Mouse (Mus musculus) midbrain, embryonic 11.5 days (tissue): Measurements from ENCODE around the gene Gli3. TPM values are rescaled to one million over a fixed set of nuclear protein-coding genes. Genes with fewer than 3 reads are reported as not detected.
A peak's percentile ranks its signal among the peaks of the same experiment; 100 is the strongest.

Experiments used
- ATAC-seq: fragments of 200-750 bp; cut with Nextera tagmentation; 2 replicates; pipeline ENCODE4 v1.8.0; 2017; ENCODE audit warnings: moderate TSS enrichment, moderate library complexity; ENCODE audit not compliant: low FRiP score
- DNase-seq: peaks from one replicate; pipeline ENCODE4 v3.0.0; 2015; ENCODE audit warnings: low spot score; ENCODE audit errors: missing footprints
- H3K27ac ChIP-seq: fragments of 300-500 bp; sonication (generic); 2 replicates; pipeline ENCODE4 v1.5.1; 2014; ENCODE audit warnings: low read depth, low read length
- H3K27me3 ChIP-seq: fragments of 300-500 bp; sonication (generic); 2 replicates; pipeline ENCODE4 v1.6.1; 2014; ENCODE audit warnings: mild to moderate bottlenecking, low read length, moderate library complexity, mixed read lengths; ENCODE audit not compliant: control insufficient read depth, insufficient read depth
- H3K36me3 ChIP-seq: fragments of 300-500 bp; sonication (generic); 2 replicates; pipeline ENCODE4 v1.6.1; 2014; ENCODE audit warnings: mild to moderate bottlenecking, low read length, moderate library complexity, mixed read lengths; ENCODE audit not compliant: control insufficient read depth, insufficient read depth
- H3K4me1 ChIP-seq: fragments of 300-500 bp; sonication (generic); 2 replicates; pipeline ENCODE4 v1.6.1; 2014; ENCODE audit warnings: low read length; ENCODE audit not compliant: control insufficient read depth, insufficient read depth
- H3K4me2 ChIP-seq: fragments of 300-500 bp; sonication (generic); 2 replicates; pipeline ENCODE4 v1.6.1; 2014; ENCODE audit warnings: mild to moderate bottlenecking, moderate library complexity
- H3K4me3 ChIP-seq: fragments of 300-500 bp; sonication (generic); 2 replicates; pipeline ENCODE4 v1.5.1; 2014; ENCODE audit warnings: low read depth, low read length
- H3K9ac ChIP-seq: fragments of 300-500 bp; sonication (generic); 2 replicates; pipeline ENCODE4 v1.6.1; 2014; ENCODE audit warnings: low read length
- H3K9me3 ChIP-seq: fragments of 300-500 bp; sonication (generic); 2 replicates; pipeline ENCODE4 v1.6.1; 2016; ENCODE audit warnings: low read length; ENCODE audit not compliant: control insufficient read depth
- WGBS: fragments of 180-500 bp; shearing (Covaris S2); extraction: QIAGEN DNeasy Blood & Tissue Kit; methylation state at CpG from one replicate; pipeline ENCODE4 v1.1.7; 2014; 5-methylcytosine and 5-hydroxymethylcytosine counted together
- polyA plus RNA-seq: library from polyadenylated mRNA; unstranded; fragments of >200 nt; fragmentation: Nextera tagmentation; extraction: Ambion mirVana; gene quantifications from 2 replicates; pipeline ENCODE4 v1.2.1, GENCODE M21; 2014

Gene Gli3
- polyA plus RNA-seq, 1 experiment from 2014 or later: 41.5 TPM

DNA sequence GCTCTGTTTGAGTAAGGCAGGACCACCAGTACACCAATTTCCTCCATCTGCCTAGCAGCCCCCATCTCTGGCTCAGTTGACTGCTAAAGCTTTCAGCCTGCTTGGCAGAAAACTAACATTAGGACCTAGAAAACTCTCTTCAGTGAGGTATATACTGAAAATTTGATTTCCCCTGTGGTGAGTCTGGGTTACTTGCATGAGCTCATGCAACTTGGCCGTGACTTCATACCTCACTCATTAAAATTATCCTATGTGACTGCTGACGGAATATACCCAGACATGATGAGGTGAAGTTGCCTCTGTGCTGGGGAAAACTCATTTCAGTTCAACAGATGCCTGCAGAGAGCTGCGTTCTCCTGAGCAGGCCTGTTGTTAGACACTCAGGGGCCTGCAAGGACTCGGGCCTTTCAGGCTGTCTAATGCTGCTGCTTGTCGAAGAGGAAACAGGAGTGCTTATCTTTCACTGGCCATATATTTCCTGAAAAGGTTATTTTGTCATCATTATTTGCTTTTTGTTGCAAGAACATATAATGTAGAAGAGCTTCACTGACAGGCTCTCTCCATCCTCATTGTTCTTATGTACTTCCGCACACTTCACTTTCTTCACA lies 127.4 kb downstream of the Gli3 start:
- Histone ChIP-seq H3K27me3 (peaks cover 3% of the 10 kb centered on the region; the same call in 1 of the 2 replicates), H3K9ac (no peak overlapping the region), H3K4me1 (no peaks in the 10 kb centered on the region; the same call in 1 of the 2 replicates), H3K27ac (no peak overlapping the region), H3K36me3 (no peaks in the 10 kb centered on the region), H3K9me3 (no peaks in the 10 kb centered on the region), H3K4me3 (no peak overlapping the region), H3K4me2 (no peak overlapping the region)
- WGBS: 89% methylated on average over 6 of the region's 6 CpGs
- ATAC-seq (no peak), DNase-seq (no peak)

GRCm38 (mm10) chr13:15596667-15597066 lies 133.6 kb downstream of the Gli3 start:
- 72% methylated on average over 5 of the region's 5 CpGs for WGBS
- DNase-seq (no peak), ATAC-seq (no peak)
- no peak overlapping the region for H3K4me3 ChIP-seq
- H3K4me1 ChIP-seq: no peaks in the 10 kb centered on the region
- no peak overlapping the region for H3K4me2 ChIP-seq
- H3K27me3 ChIP-seq: peaks cover 11% of the 10 kb centered on the region
- H3K27ac ChIP-seq: no peak overlapping the region
- no peaks in the 10 kb centered on the region for H3K9me3 ChIP-seq
- H3K36me3 ChIP-seq: no peaks in the 10 kb centered on the region
- H3K9ac ChIP-seq: no peak overlapping the region

DNA sequence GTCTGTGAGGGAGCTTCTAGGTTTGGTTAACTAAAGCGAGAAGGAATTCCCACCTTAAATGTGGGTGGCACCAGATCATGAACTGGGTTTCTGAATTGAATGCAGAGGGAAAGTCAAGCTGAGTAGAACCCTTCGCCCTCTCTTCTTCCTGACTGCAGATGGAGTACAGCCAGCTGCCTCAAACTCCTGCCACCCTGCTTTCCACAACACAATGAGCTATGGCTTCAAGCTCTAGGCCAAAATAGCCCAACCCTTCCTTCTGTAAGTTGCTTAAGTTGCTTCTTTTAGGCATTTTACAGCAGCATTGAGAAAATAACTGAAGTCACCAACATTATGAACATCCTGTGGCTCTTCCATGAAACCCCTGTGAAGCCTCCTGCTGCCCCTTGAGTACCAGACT lies 136.7 kb downstream of the Gli3 start:
- H3K4me2 ChIP-seq: no peak overlapping the region
- no peak overlapping the region for H3K9ac ChIP-seq
- no peak for DNase-seq
- no peaks in the 10 kb centered on the region for H3K36me3 ChIP-seq
- H3K4me1 ChIP-seq: peaks cover 27% of the 10 kb centered on the region
- H3K9me3 ChIP-seq: no peaks in the 10 kb centered on the region
- H3K27me3 ChIP-seq: peaks cover 8% of the 10 kb centered on the region
- no peak overlapping the region for H3K4me3 ChIP-seq
- no peak for ATAC-seq
- WGBS: 82% methylated on average over 2 of the region's 2 CpGs
- H3K27ac ChIP-seq: no peak overlapping the region

GRCm38 (mm10) chr13:15602161-15602560 lies 139.1 kb downstream of the Gli3 start:
- peak overlapping the region; percentile 30; the same call in 1 of the 2 replicates for H3K27ac ChIP-seq
- peak; percentile 90 for DNase-seq
- 1% methylated on average over 5 of the region's 5 CpGs for WGBS
- peaks cover 27% of the 10 kb centered on the region for H3K4me1 ChIP-seq
- no peaks in the 10 kb centered on the region for H3K9me3 ChIP-seq
- H3K27me3 ChIP-seq: peaks cover 11% of the 10 kb centered on the region
- no peak overlapping the region for H3K4me3 ChIP-seq
- H3K4me2 ChIP-seq: no peak overlapping the region
- no peaks in the 10 kb centered on the region for H3K36me3 ChIP-seq
- ATAC-seq: peak; percentile 25
- H3K9ac ChIP-seq: no peak overlapping the region

DNA sequence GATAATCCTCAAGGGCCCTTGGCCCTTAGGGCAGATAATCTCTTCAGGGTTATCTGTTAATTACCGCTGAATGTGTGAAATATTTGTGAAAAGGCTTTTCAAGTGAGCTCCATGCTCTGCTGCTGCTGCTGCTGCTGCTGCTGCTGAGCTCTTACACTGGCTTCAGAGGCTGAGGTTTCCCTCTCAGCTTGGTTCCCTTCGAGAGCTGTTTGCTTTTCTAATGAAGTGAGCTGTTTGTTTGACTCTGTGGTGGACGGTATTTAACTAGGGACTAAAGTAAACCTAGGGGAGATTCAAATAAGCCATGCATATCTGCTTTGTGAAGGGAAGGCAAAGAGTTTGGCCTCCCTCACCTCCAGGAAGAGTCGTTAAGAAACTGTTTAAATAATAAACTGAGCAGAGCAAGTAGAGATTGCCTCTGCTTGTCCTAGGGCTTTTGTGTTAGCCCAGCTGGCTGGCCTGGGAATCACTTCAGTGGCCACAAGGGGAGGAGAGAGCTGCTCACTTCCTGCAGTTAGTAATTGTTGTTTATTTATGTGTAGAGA lies 139.7 kb downstream of the Gli3 start:
- Histone ChIP-seq H3K4me3 (no peak overlapping the region), H3K4me1 (peaks cover 27% of the 10 kb centered on the region), H3K9ac (no peak overlapping the region), H3K27ac (peak overlapping the region; percentile 42), H3K9me3 (no peaks in the 10 kb centered on the region), H3K36me3 (no peaks in the 10 kb centered on the region), H3K27me3 (peaks cover 10% of the 10 kb centered on the region), H3K4me2 (peak overlapping the region; percentile 6; the same call in 1 of the 2 replicates)
- peak; percentile 84 for ATAC-seq
- WGBS: 0% methylated on average over 4 of the region's 4 CpGs
- peak; percentile 92 for DNase-seq

- Histone ChIP-seq H3K36me3 (no peaks in the 10 kb centered on the region), H3K27me3 (peaks cover 10% of the 10 kb centered on the region), H3K9me3 (no peaks in the 10 kb centered on the region), H3K9ac (no peak overlapping the region), H3K27ac (0 out of 2 replicates have a peak overlapping the region, but pooled peaks have one; percentile 15), H3K4me1 (peaks cover 27% of the 10 kb centered on the region), H3K4me3 (no peak overlapping the region), H3K4me2 (no peak overlapping the region)
- no peak for DNase-seq
- 16% methylated on average over 6 of the region's 6 CpGs for WGBS
- ATAC-seq: no peak
These were observed 141.0 kb downstream of the Gli3 start for GRCm38 (mm10) chr13:15604074-15604473.

DNA sequence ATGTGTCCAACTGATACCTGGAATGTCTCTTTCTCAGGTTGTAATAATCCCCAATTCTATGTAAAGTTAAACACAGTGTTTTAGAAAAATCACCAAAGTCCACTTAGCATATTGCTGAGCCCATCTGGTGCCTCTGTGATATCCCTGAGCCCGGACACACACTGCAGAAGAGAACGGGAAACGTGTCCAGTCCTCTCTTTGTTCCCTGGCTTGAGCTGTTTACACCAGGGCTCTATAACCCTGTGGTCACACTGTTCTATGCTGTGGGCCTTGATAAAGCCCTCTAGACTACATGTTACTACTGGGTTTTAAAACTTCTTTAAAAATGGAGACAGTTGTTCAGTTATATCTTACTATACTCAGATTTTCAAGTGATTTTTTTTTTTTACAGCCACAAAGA lies 154.4 kb downstream of the Gli3 start:
- Histone ChIP-seq H3K9me3 (no peaks in the 10 kb centered on the region), H3K27ac (no peak overlapping the region), H3K9ac (no peak overlapping the region), H3K4me1 (peaks cover 44% of the 10 kb centered on the region), H3K4me2 (no peak overlapping the region), H3K27me3 (peaks cover 6% of the 10 kb centered on the region), H3K4me3 (no peak overlapping the region), H3K36me3 (no peaks in the 10 kb centered on the region)
- DNase-seq (no peak), ATAC-seq (peak; percentile 49)
- WGBS: 13% methylated on average over 3 of the region's 3 CpGs

GRCm38 (mm10) chr13:15618051-15618692 lies 155.1 kb downstream of the Gli3 start:
- DNase-seq (no peak), ATAC-seq (peak; percentile 53)
- Histone ChIP-seq H3K9me3 (no peaks in the 10 kb centered on the region), H3K4me1 (peaks cover 49% of the 10 kb centered on the region), H3K9ac (no peak overlapping the region), H3K4me2 (no peak overlapping the region), H3K27me3 (peaks cover 6% of the 10 kb centered on the region), H3K27ac (peak overlapping the region; percentile 7; the same call in 1 of the 2 replicates), H3K36me3 (no peaks in the 10 kb centered on the region), H3K4me3 (no peak overlapping the region)
- 20% methylated on average over 5 of the region's 5 CpGs for WGBS

DNA sequence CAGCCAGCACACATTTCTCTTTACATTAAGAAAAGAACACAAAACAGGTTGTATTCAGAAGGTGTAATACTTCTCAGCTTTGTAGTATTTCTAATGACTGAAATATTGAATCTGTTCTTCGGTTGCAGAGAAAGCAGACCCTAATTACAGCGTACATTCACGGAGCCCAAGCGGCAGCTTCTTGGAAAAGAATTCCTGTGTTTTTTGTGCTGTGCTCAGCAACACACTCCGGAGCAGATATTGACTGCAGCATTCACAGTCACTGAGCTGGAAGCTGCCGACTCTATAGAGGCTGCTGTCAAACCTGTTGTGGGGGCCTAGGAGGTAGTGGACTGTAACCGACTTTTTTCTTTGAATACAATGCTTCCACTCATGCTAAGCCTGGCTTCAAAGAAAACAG lies 158.0 kb downstream of the Gli3 start:
- Histone ChIP-seq H3K9ac (no peak overlapping the region; the same call in 1 of the 2 replicates), H3K36me3 (no peaks in the 10 kb centered on the region), H3K27ac (no peak overlapping the region), H3K4me1 (peaks cover 59% of the 10 kb centered on the region), H3K4me2 (peak overlapping the region; percentile 11; the same call in 1 of the 2 replicates), H3K4me3 (no peak overlapping the region), H3K27me3 (peaks cover 6% of the 10 kb centered on the region), H3K9me3 (no peaks in the 10 kb centered on the region)
- DNase-seq: no peak
- no peak for ATAC-seq
- 17% methylated on average over 7 of the region's 7 CpGs for WGBS
